Mouse (Mus musculus): Measurements from ENCODE around the gene Pak7.
A peak's percentile ranks its signal among the peaks of the same experiment; 100 is the strongest.

Gene Pak7

GRCm38 (mm10) chr2:136175030-136175429 lies 212.7 kb downstream of the Pak7 start:
- no peak for DNase-seq (ENCODE audit: low spot score in 2 of 2)

GRCm38 (mm10) chr2:136150752-136151151 lies 237.0 kb downstream of the Pak7 start:
- DNase-seq (ENCODE audit: low spot score in 2 of 2), result no peak

DNA sequence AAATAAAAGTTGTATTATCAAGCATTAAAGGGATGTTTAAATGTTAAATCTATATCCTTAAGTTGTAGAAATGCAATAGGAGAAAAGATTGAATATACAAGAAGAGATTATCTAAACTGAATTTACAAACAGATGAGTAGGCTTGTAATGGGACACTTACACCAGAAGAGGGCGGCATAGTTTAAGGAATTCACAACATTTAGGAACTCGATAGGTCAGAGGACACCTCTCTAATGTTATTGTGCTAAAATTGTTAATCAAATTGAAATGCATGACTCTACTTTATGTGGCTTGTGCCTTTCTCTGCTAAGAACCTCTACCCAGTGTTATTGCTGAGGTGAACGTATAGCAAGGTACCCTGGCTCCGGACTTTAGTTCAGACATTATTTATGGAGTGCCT lies 238.2 kb downstream of the Pak7 start:
- DNase-seq (ENCODE audit: low spot score in 2 of 2), result no peak

- DNase-seq (ENCODE audit: low spot score in 2 of 2), result peak; percentile 53 to 55
Measured at GRCm38 (mm10) chr2:136148999-136149398, 238.8 kb downstream of the Pak7 start.

GRCm38 (mm10) chr2:136140807-136141206 lies 247.0 kb downstream of the Pak7 start:
- no peak for DNase-seq (ENCODE audit: low spot score in 2 of 2)

GRCm38 (mm10) chr2:136139159-136140069 lies 248.4 kb downstream of the Pak7 start:
- DNase-seq (ENCODE audit: low spot score in 2 of 2), result no peak

GRCm38 (mm10) chr2:136138451-136138850 lies 249.3 kb downstream of the Pak7 start:
- DNase-seq (ENCODE audit: low spot score in 2 of 2), result no peak

DNA sequence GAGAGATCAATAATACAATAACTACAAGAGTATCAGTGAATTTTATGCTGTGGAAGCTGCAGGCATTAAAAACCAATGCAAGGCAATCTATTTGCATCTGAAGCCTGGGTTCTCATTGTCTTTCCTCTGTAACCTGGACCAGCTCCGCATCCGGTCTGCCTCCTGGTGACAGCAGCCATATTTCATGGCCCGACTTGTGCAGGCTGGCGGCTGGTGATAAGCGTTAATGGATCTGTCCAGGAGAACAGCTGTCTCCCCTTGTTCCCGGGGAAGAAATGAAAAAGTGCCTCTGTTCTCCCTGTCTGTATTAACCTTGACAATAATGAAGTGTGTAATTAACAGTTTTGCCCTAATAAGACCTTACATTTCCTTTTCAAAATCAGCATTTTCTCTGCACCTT lies 265.9 kb downstream of the Pak7 start:
- no peak for DNase-seq (ENCODE audit: low spot score in 2 of 2)

GRCm38 (mm10) chr2:136118006-136118405 lies 269.8 kb downstream of the Pak7 start:
- DNase-seq (ENCODE audit: low spot score in 2 of 2), result no peak

DNA sequence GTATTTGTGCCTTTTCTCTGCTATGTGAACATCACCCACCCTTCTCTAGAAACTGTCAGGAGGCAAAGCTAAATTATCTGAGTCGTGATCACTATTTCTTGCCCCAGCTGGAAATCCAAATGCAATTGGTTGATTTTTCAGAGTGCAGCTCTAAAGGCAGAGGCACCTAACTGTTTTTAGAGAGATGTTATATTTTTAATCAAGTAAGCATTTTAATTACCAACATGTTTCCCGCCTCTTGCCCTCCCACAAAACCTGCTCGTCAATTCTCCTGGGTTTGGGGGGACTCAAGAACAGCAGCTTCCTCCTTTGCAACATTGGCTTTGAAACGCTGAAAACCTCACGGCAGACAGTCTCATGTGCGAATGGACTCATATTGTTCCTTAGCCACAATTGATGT lies 274.4 kb downstream of the Pak7 start:
- DNase-seq (ENCODE audit: low spot score in 2 of 2), result no peak

- DNase-seq (ENCODE audit: low spot score in 2 of 2), result no peak
Measured at GRCm38 (mm10) chr2:136109038-136109363, 278.8 kb downstream of the Pak7 start.

GRCm38 (mm10) chr2:136108124-136109037 lies 279.4 kb downstream of the Pak7 start:
- DNase-seq (ENCODE audit: low spot score in 2 of 2), result no peak

- no peak for DNase-seq (ENCODE audit: low spot score in 2 of 2)
Measured at GRCm38 (mm10) chr2:136107597-136107996, 280.2 kb downstream of the Pak7 start.

DNA sequence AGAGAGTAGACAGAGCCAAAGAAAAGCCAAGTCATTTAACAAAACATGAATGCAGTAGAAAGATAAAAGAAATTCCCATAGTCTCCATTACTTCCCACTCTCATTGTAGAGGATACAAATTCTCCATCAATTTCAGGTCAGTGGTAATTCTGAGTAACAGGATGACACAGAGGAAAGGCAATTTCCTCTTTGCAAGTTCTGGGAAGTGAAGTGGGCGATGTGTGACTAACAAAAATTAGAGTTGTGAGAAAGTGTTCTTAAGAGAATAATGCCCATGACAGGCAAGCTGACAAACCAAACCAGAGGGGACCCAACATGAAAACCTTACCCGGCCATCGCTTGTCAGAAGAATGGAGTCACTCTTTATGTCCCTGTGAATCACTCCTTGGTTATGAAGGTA lies 290.6 kb downstream of the Pak7 start:
- DNase-seq (ENCODE audit: low spot score in 2 of 2), result no peak

- no peak for DNase-seq (ENCODE audit: low spot score in 2 of 2)
Measured at GRCm38 (mm10) chr2:136095978-136096377, 291.8 kb downstream of the Pak7 start.

DNA sequence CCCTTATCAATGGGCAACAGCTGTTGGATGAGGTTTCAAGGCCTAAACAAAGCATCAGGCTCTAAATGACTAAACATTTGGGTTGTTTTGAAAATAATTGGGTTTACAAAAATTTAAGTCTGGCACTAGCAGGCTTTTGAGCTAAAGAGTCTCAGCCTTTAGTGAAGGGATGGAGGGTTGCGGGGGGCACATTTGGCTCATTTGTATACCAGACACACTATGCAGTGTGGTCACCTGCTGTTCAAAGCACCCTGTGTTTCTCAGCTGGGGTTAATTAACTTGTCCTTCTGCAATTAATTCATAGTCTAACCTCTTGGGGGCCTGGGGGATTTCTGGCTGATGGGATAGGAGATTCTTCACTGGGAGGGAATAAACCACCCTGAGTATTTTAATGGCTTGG lies 323.4 kb downstream of the Pak7 start:
- DNase-seq (ENCODE audit: low spot score in 2 of 2), result no peak

DNA sequence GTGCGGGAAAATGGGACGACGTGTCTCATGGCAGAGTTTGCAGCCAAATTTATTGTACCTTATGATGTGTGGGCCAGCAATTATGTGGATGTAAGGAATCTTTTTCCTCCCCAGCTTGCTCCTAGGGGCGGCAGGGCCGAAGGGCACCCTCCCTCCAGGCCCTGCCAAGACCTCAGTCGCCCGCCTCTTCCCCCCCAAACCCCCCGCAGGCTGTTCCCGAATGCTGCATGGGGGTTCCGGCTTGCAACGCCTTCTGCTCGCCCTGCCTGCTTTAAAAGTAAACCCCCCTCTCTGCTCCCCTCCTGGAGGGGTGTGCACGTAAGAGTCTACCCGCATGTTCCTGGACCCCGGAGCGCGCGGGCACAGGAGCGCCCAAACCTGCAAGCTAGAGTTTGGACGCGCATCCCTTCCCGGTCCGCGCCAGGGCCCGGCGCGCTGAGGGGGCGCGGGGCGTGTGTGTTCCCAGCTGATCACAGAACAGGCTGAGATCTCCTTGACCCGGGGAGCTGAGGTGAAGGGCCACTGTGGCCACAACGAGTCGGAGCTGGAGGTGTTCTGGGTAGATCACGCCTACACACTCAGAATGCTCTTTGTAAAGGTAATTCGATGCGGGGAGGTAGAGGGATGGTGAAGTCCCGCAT lies 328.6 kb downstream of the Pak7 start:
- DNase-seq (ENCODE audit: low spot score in 2 of 2), result no peak

DNA sequence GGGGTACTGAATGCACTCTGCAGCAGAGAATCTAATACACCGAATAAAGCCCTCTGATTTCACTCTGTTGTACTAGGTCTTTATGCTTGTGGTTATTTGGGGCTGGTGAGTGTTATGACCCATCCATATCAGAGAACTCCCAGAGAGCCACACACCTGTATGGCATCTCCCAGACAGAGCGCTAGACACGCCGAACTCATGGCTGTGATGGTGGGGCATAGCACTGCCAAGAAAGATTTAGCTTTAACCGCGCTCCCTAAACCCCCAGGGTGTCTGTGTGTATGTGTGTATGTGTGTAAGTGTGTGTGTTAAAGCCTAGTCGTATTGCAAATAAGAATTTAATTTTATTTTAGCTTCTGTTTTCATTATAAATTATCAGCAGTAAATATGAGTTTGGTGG lies 329.4 kb downstream of the Pak7 start:
- DNase-seq (ENCODE audit: low spot score in 2 of 2), result no peak

- DNase-seq (ENCODE audit: low spot score in 2 of 2), result no peak
Measured at GRCm38 (mm10) chr2:136057861-136058331, 329.9 kb downstream of the Pak7 start.

DNA sequence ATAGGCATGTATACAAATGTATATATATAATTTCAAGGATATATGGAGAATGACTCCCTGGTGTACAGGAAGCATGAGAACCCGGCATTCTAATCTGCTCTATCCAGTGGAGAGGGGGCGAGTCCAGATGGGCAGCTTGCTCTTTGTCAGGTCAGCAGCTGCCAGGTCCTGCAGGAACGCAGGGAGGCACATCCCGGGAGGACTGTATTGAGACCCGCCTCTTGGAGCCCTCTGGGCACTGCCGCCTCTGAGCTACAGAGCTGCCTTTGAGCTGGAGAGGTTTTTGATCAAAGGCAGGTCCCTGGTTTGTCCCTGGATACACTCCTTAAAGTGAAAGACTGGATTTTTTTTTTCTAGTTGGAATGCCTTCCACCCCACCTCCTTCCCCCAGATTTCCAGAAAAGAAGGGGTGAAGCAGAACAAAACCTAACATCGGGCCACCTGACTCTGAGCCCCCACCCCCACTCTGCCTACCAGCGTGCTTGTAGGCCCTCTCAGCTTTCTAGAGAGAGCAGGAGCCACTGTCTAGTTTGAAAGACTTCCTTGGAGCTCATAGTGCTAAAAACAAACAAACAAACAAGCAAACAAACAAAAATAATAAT lies 336.0 kb downstream of the Pak7 start, which contains the start of gene Lamp5:
Gene Lamp5 (plus strand): TSS at position 552 of the 602 bp plus-strand sequence.
- DNase-seq (ENCODE audit: low spot score in 2 of 2), result no peak

DNA sequence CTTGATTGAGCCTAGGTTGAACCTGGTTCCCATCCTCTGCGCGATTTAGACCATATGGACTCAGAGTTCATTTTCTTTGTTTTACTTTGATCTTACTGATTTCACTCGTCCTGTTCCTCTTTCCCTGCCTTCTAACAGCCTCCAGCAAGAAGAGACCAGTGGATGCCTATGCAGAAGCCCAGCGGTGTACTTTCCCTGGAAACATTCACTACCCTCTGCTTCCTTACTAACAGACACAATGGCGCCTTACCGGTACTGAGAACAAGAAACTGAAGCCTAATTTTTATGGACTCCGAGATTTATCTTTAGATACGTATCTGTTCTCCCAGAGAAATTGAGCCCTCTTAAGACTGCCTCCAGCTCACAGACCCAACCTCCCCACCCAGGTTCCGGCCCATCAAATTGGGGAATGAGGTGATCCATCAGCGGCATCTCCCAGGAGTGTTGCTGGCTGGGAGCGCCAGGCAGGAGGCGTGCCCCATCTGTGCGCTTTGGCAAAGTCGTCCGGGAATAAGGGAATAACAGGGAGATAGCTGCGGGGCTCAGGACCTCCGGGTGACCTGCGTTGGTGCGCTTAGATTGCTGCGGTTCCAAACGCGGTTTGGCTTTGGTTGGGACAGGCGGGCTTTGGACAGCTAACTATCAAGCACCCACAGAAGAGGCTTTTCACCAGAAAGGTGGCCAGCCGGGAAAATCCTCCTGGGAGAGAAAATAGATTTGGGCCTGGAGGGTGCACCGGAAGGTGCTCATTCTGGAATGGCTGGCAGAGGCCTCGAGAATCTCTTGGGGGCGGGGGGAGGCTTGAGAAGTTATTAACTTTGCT lies 336.8 kb downstream of the Pak7 start:
- no peak for DNase-seq (ENCODE audit: low spot score in 2 of 2)

Data from urinary bladder, postnatal 36 days (tissue).